In the genomic region with DNA sequence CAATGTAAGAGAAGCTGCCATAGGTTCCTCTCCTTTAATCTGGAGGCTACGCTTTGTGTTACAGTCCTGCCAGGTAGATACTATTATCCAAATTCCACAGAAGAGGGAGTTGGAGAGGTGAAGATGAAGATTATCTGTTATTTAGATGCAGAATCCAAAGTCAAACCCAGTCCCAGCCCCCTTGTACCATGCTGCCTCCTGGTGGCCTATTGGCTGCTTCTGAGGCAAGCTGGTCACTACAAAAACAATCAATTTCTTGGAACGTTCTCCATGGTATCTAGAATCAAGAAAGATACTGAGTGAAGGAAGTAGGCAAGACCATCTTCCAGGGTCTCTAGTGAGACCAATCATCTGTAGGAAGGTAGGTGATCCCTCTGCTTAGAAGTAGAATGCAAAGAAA, we compare ENCODE assay signal across 10 mouse cellular contexts. TPM values are rescaled to one million over a fixed set of nuclear protein-coding genes. Genes with fewer than 3 reads are reported as not detected.
DNase-seq lines count a peak whose midpoint lies in the region; ATAC-seq and TF ChIP-seq lines count a peak whose summit lies in the region.
"Had no signal": no experiment of that assay in that cellular context is flagged by ENCODE, and none has a peak within 500 bp of the region (broad histone marks: within the 10 kb centered on the region; RNA-seq: fewer than 3 reads in every experiment).

No protein-coding gene starts in this region.

- no peak overlapping the region for H3K27ac ChIP-seq in intestine, postnatal 0 days (ENCODE audit: low read depth, low read length)
- no peak overlapping the region for H3K27ac ChIP-seq in intestine, embryonic 16.5 days (ENCODE audit: low read length)
- no peak overlapping the region for H3K27ac ChIP-seq in CH12.LX (ENCODE audit: insufficient read depth, low read depth)
- H3K27ac ChIP-seq: stomach, embryonic 15.5 days had no signal

- TF ChIP-seq POLR2A in CH12.LX (IDR thresholded peaks at IDR 0.05; ENCODE audit: low read depth, low read length), result no peak

- no peaks in the 10 kb centered on the region for H3K9me3 ChIP-seq in intestine, postnatal 0 days (ENCODE audit: control insufficient read depth)
- H3K9me3 ChIP-seq in intestine, embryonic 16.5 days (ENCODE audit: control insufficient read depth, low read length), result no peaks in the 10 kb centered on the region
- H3K9me3 ChIP-seq in CH12.LX (replicated peaks; ENCODE audit: low read length), result no peaks in the 10 kb centered on the region
- H3K9me3 ChIP-seq: stomach, embryonic 15.5 days had no signal

- no peak overlapping the region for H3K4me3 ChIP-seq in intestine, postnatal 0 days (ENCODE audit: low read depth, low read length)
- no peak overlapping the region for H3K4me3 ChIP-seq in intestine, embryonic 16.5 days (ENCODE audit: low read length)
- H3K4me3 ChIP-seq in CH12.LX (replicated peaks in 1 of 3; ENCODE audit: low read depth in 2 of 3, low read length in 2 of 3, poor library complexity in 1 of 3), result no peak overlapping the region
- H3K4me3 ChIP-seq: stomach, embryonic 15.5 days had no signal

- no peak for ATAC-seq in intestine, postnatal 0 days
- ATAC-seq in intestine, embryonic 16.5 days, result no peak
- ATAC-seq: forebrain, embryonic 16.5 days had no signal

- TF ChIP-seq EP300 in CH12.LX (IDR thresholded peaks at IDR 0.05; ENCODE audit: low read length), result no peak

- in situ Hi-C loops in CH12.LX (cut with MboI; ENCODE audit: low pct_ligation_motif_present, low pct_unique_long_range_greater_than_20kb, low sequenced_read_pairs), result no loop called here

- no peaks in the 10 kb centered on the region for H3K27me3 ChIP-seq in intestine, postnatal 0 days (replicated peaks; ENCODE audit: control insufficient read depth, insufficient read depth, low read length)
- no peaks in the 10 kb centered on the region for H3K27me3 ChIP-seq in intestine, embryonic 16.5 days (replicated peaks; ENCODE audit: control insufficient read depth, insufficient read depth, low read length)
- no peaks in the 10 kb centered on the region for H3K27me3 ChIP-seq in CH12.LX (replicated peaks)
- H3K27me3 ChIP-seq: stomach, embryonic 15.5 days had no signal

- DNase-seq in CH12.LX (ENCODE audit: extremely low read depth), result peak; percentile 31
- peak; percentile 57 to 72 for DNase-seq in adrenal gland, postnatal 36 days
- DNase-seq in lung, postnatal 14 days, result peak; percentile 49
- no peak for DNase-seq in layer of hippocampus, adult 9-11 months
- DNase-seq in gastrocnemius, adult 8-10 months (ENCODE audit: low spot score in 2 of 2), result no peak
- no peak for DNase-seq in right cerebral cortex, postnatal 10 days (ENCODE audit: low spot score in 2 of 2)

- TF ChIP-seq RAD21 in CH12.LX (IDR thresholded peaks at IDR 0.05; ENCODE audit: low read depth, low read length), result peak; percentile 80

- no peaks in the 10 kb centered on the region for H3K36me3 ChIP-seq in intestine, postnatal 0 days (ENCODE audit: control insufficient read depth, insufficient read depth)
- no peaks in the 10 kb centered on the region for H3K36me3 ChIP-seq in intestine, embryonic 16.5 days (ENCODE audit: control insufficient read depth, insufficient read depth, low read length)
- no peaks in the 10 kb centered on the region for H3K36me3 ChIP-seq in CH12.LX (replicated peaks in 1 of 2; ENCODE audit: control insufficient read depth in 1 of 2, insufficient read depth in 1 of 2, low read length in 1 of 2)
- H3K36me3 ChIP-seq: stomach, embryonic 15.5 days had no signal

- TF ChIP-seq CTCF in intestine, postnatal 0 days (IDR thresholded peaks at IDR 0.05; ENCODE audit: low read depth), result peak; percentile 85
- peak; percentile 21 to 80; a peak in 2 of 4 replicates for TF ChIP-seq CTCF in CH12.LX (conservative IDR thresholded peaks at IDR 0.05 in 1 of 2, IDR thresholded peaks at IDR 0.05 in 1 of 2; ENCODE audit: low read depth in 2 of 2, low read length in 2 of 2)

- no peak overlapping the region for H3K4me2 ChIP-seq in intestine, postnatal 0 days (replicated peaks; ENCODE audit: low read depth)
- no peak overlapping the region for H3K4me2 ChIP-seq in intestine, embryonic 16.5 days (ENCODE audit: low read depth, low read length)
- H3K4me2 ChIP-seq in CH12.LX (ENCODE audit: insufficient read depth, low read depth, poor library complexity, severe bottlenecking), result no peak overlapping the region
- H3K4me2 ChIP-seq: stomach, embryonic 15.5 days had no signal

- H3K9ac ChIP-seq in intestine, postnatal 0 days (ENCODE audit: low read depth, low read length), result no peak overlapping the region
- no peak overlapping the region for H3K9ac ChIP-seq in intestine, embryonic 16.5 days (ENCODE audit: low read depth, low read length)
- no peak overlapping the region for H3K9ac ChIP-seq in CH12.LX (ENCODE audit: insufficient read depth, low read depth)
- H3K9ac ChIP-seq: stomach, embryonic 15.5 days had no signal

- no peaks in the 10 kb centered on the region for H3K4me1 ChIP-seq in intestine, postnatal 0 days (replicated peaks; ENCODE audit: control insufficient read depth, insufficient read depth, low read length)
- no peaks in the 10 kb centered on the region for H3K4me1 ChIP-seq in intestine, embryonic 16.5 days (ENCODE audit: control insufficient read depth, insufficient read depth, low read length)
- no peaks in the 10 kb centered on the region; a peak in 1 of 4 replicates for H3K4me1 ChIP-seq in CH12.LX (ENCODE audit: control insufficient read depth in 1 of 2, insufficient read depth in 2 of 2)
- H3K4me1 ChIP-seq: stomach, embryonic 15.5 days had no signal

- dilution Hi-C loops in CH12.LX (cut with MboI; ENCODE audit: extremely low pct_ligation_motif_present, extremely low pct_unique_long_range_greater_than_20kb, low sequenced_read_pairs), result no loop called here

- H3K79me2 ChIP-seq in CH12.LX (replicated peaks; ENCODE audit: control insufficient read depth, extremely low read depth, insufficient read depth, poor library complexity, severe bottlenecking), result no peaks in the 10 kb centered on the region

- WGBS in intestine, postnatal 0 days, result 49% methylated on average over 2 of the region's 2 CpGs
- 64% methylated on average over 2 of the region's 2 CpGs for WGBS in intestine, embryonic 16.5 days

TF ChIP-seq in CH12.LX, 34 proteins besides CTCF, POLR2A, EP300 and RAD21:
- TF ChIP-seq POLR2AphosphoS2 (IDR thresholded peaks at IDR 0.05; ENCODE audit: low read depth, low read length), result no peak
- TF ChIP-seq MEF2A (IDR thresholded peaks at IDR 0.05; ENCODE audit: borderline replicate concordance, low read depth, low read length), result no peak
- no peak for TF ChIP-seq CHD1 (IDR thresholded peaks at IDR 0.05; ENCODE audit: low read depth, low read length)
- no peak for TF ChIP-seq JUND (conservative IDR thresholded peaks at IDR 0.05; ENCODE audit: low read depth, low read length)
- no peak for TF ChIP-seq ZKSCAN1 (IDR thresholded peaks at IDR 0.05; ENCODE audit: borderline replicate concordance, low read depth, low read length)
- no peak for TF ChIP-seq CHD2 (IDR thresholded peaks at IDR 0.05; ENCODE audit: low read length)
- TF ChIP-seq PAX5 (IDR thresholded peaks at IDR 0.05; ENCODE audit: low read length), result no peak
- TF ChIP-seq BHLHE40 (IDR thresholded peaks at IDR 0.05; ENCODE audit: low read depth, low read length), result no peak
- TF ChIP-seq IRF4 (IDR thresholded peaks at IDR 0.05; ENCODE audit: low read depth, low read length), result no peak
- no peak for TF ChIP-seq HCFC1 (IDR thresholded peaks at IDR 0.05; ENCODE audit: low read depth, low read length)
- TF ChIP-seq SMC3 (IDR thresholded peaks at IDR 0.05; ENCODE audit: low read depth, low read length), result peak; percentile 80
- peak; percentile 11; the same call in 1 of the 2 replicates for TF ChIP-seq ZC3H11A (IDR thresholded peaks at IDR 0.05; ENCODE audit: low read depth, low read length)
- no peak for TF ChIP-seq KAT2A (IDR thresholded peaks at IDR 0.05; ENCODE audit: insufficient replicate concordance, low read length)
TF ChIP-seq in CH12.LX: peak in this region for 2.

RNA-seq across cellular contexts. Expression of a gene that starts 34.2 kb away (rescaled TPM):
- polyA plus RNA-seq in intestine, postnatal 0 days (2015; fragmentation: Nextera tagmentation; extraction: Ambion mirVana), result 6.5 and 6.7 TPM in 2 replicates
- polyA plus RNA-seq in intestine, embryonic 16.5 days (2015; fragmentation: Nextera tagmentation; extraction: Ambion mirVana), result 13.4 and 13.5 TPM in 2 replicates
- total RNA-seq in CH12.LX (2012; rRNA removed), result 0.38 and 1.3 TPM in 2 replicates
- 0.97 and 1.2 TPM in 2 replicates for total RNA-seq in CH12.LX (2014; rRNA removed)
- 0.33 and 0.34 TPM in 2 replicates for polyA plus RNA-seq in CH12.LX (2012; ENCODE audit: insufficient read length, low read depth)
- 1 to 10 TPM; 5.0 to 7.1 TPM for total RNA-seq in adrenal gland, postnatal 36 days (2021)
- 10 to 100 TPM; 58.1 to 89.1 (median 69.7) TPM for total RNA-seq in gastrocnemius, adult 8-10 months (2022)

RNA-seq across cellular contexts. Expression of a gene that starts 40.4 kb away (rescaled TPM):
- 14.8 and 17.1 TPM in 2 replicates for polyA plus RNA-seq in intestine, postnatal 0 days (2015; fragmentation: Nextera tagmentation; extraction: Ambion mirVana)
- polyA plus RNA-seq in intestine, embryonic 16.5 days (2015; fragmentation: Nextera tagmentation; extraction: Ambion mirVana), result 40.2 and 46.7 TPM in 2 replicates
- total RNA-seq in CH12.LX (2012; rRNA removed), result 12.9 and 22.5 TPM in 2 replicates
- 38.1 and 43.5 TPM in 2 replicates for total RNA-seq in CH12.LX (2014; rRNA removed)
- 12.3 and 14.7 TPM in 2 replicates for polyA plus RNA-seq in CH12.LX (2012; ENCODE audit: insufficient read length, low read depth)
- 10 to 100 TPM; 29.7 to 31.3 TPM for total RNA-seq in adrenal gland, postnatal 36 days (2021)
- 10 to 100 TPM in 2 of 4 experiments, 1 to 10 TPM in 2; 8.8 to 13.2 (median 10.2) TPM for total RNA-seq in gastrocnemius, adult 8-10 months (2022)

Comparison
In these comparisons a context has a peak if more than half of its experiments do, and no peak if none do; other contexts are left out.
1. DNase-seq: peak in CH12.LX (single experiment), adrenal gland, postnatal 36 days (2 of 2) and lung, postnatal 14 days (single experiment); none in layer of hippocampus, adult 9-11 months (single experiment), gastrocnemius, adult 8-10 months (0 of 2) and right cerebral cortex, postnatal 10 days (0 of 2).
2. RNA of a gene that starts 34.2 kb away (total RNA-seq): 58.1 to 89.1 TPM in gastrocnemius, adult 8-10 months; 5.0 to 7.1 TPM in adrenal gland, postnatal 36 days and 0.38 to 1.3 TPM in CH12.LX; every median in the first group is over 4 times any median in the second.